Comparison of ENCODE assay signal across 9 mouse cellular contexts in genomic region chr10:43440050-43440449, GRCm38 (mm10). TPM values are rescaled to one million over a fixed set of nuclear protein-coding genes. Genes with fewer than 3 reads are reported as not detected.
DNase-seq lines count a peak whose midpoint lies in the region; ATAC-seq and TF ChIP-seq lines count a peak whose summit lies in the region.
"Had no signal": no experiment of that assay in that cellular context is flagged by ENCODE, and none has a peak within 500 bp of the region (broad histone marks: within the 10 kb centered on the region; RNA-seq: fewer than 3 reads in every experiment).

No protein-coding gene starts in this region.

- no peak overlapping the region for H3K4me3 ChIP-seq in embryonic facial prominence, embryonic 12.5 days
- H3K4me3 ChIP-seq in midbrain, embryonic 12.5 days: no peak overlapping the region
- H3K4me3 ChIP-seq: myocyte had no signal

- H3K27me3 ChIP-seq in embryonic facial prominence, embryonic 12.5 days: no peaks in the 10 kb centered on the region
- H3K27me3 ChIP-seq in midbrain, embryonic 12.5 days: no peaks in the 10 kb centered on the region

- H3K36me3 ChIP-seq in embryonic facial prominence, embryonic 12.5 days: no peaks in the 10 kb centered on the region
- H3K36me3 ChIP-seq in midbrain, embryonic 12.5 days: no peaks in the 10 kb centered on the region

- H3K9me3 ChIP-seq in embryonic facial prominence, embryonic 12.5 days: no peaks in the 10 kb centered on the region
- no peaks in the 10 kb centered on the region for H3K9me3 ChIP-seq in midbrain, embryonic 12.5 days

- no peak for ATAC-seq in embryonic facial prominence, embryonic 12.5 days (ENCODE audit: insufficient number of reproducible peaks, insufficient read depth, low FRiP score, low TSS enrichment)
- ATAC-seq in midbrain, embryonic 12.5 days (ENCODE audit: low FRiP score, low read depth): peak; percentile 39; the same call in 1 of the 2 replicates

- no peak for TF ChIP-seq POLR2A in brain, embryonic 14.5 days (IDR thresholded peaks at IDR 0.05; ENCODE audit: borderline replicate concordance, extremely low read depth, insufficient read depth, insufficient read length, poor library complexity, severe bottlenecking)

- peak; percentile 79 for DNase-seq in brain, embryonic 14.5 days (ENCODE audit: low read depth)
- peak; percentile 59 to 71 for DNase-seq in kidney, adult 8-10 months
- no peak for DNase-seq in heart, adult 11 months
- DNase-seq in layer of hippocampus, adult 18-20 months (ENCODE audit: low spot score in 2 of 2): no peak
- DNase-seq in c-Kit-positive CD71-positive TER-119-positive erythroid progenitor cells, embryonic 14.5 days (ENCODE audit: low spot score): no peak
- DNase-seq in adipocyte (ENCODE audit: low spot score): no peak

- no peak overlapping the region for H3K4me2 ChIP-seq in embryonic facial prominence, embryonic 12.5 days (replicated peaks)
- H3K4me2 ChIP-seq in midbrain, embryonic 12.5 days (replicated peaks): peak overlapping the region; percentile 26

- 48% methylated on average over 13 of the region's 13 CpGs for WGBS in embryonic facial prominence, embryonic 12.5 days
- 24% methylated on average over 13 of the region's 13 CpGs for WGBS in midbrain, embryonic 12.5 days

- peak overlapping the region; percentile 55; the same call in 1 of the 2 replicates for H3K27ac ChIP-seq in embryonic facial prominence, embryonic 12.5 days
- peak overlapping the region; percentile 88 for H3K27ac ChIP-seq in midbrain, embryonic 12.5 days (replicated peaks)

- H3K4me1 ChIP-seq in embryonic facial prominence, embryonic 12.5 days: peaks cover 14% of the 10 kb centered on the region
- H3K4me1 ChIP-seq in midbrain, embryonic 12.5 days: peaks cover 33% of the 10 kb centered on the region

- no peak for TF ChIP-seq CTCF in brain, embryonic 14.5 days (IDR thresholded peaks at IDR 0.05; ENCODE audit: borderline replicate concordance, extremely low read depth, insufficient read depth, insufficient read length)

- no peak overlapping the region for H3K9ac ChIP-seq in embryonic facial prominence, embryonic 12.5 days
- peak overlapping the region; percentile 37; the same call in 1 of the 2 replicates for H3K9ac ChIP-seq in midbrain, embryonic 12.5 days (replicated peaks)

RNA-seq across cellular contexts. Expression of gene Bend3, which starts 38.6 kb away (rescaled TPM):
- polyA plus RNA-seq in brain, embryonic 14.5 days (2012; rRNA removed): 10.5 and 13.1 TPM in 2 replicates
- polyA plus RNA-seq in embryonic facial prominence, embryonic 12.5 days (2016; fragmentation: Nextera tagmentation; extraction: Ambion mirVana): 6.4 and 6.6 TPM in 2 replicates
- 8.0 and 9.8 TPM in 2 replicates for polyA plus RNA-seq in midbrain, embryonic 12.5 days (2016; fragmentation: Nextera tagmentation; extraction: Ambion mirVana)
- 1 to 10 TPM; 3.4 to 4.7 TPM for total RNA-seq in layer of hippocampus, adult 18-20 months (2021)

Comparison
In these comparisons a context has a peak if more than half of its experiments do, and no peak if none do; other contexts are left out.
1. DNase-seq: peak in brain, embryonic 14.5 days (single experiment) and kidney, adult 8-10 months (2 of 2); none in heart, adult 11 months (single experiment), layer of hippocampus, adult 18-20 months (0 of 2), c-Kit-positive CD71-positive TER-119-positive erythroid progenitor cells, embryonic 14.5 days (single experiment) and adipocyte (single experiment).